Mouse (Mus musculus) lung, postnatal 0 days (tissue): ENCODE results near the gene Zfp408.

Experiments
- CTCF ChIP-seq: IDR thresholded peaks from 2 replicates; pipeline ENCODE4 v1.5.1; 2016; ENCODE audit warnings: antibody characterized with exemption, mild to moderate bottlenecking
- EP300 ChIP-seq: IDR thresholded peaks from 2 replicates; pipeline ENCODE4 v1.6.1; 2016; ENCODE audit warnings: antibody characterized with exemption, mild to moderate bottlenecking, control low read depth

DNA sequence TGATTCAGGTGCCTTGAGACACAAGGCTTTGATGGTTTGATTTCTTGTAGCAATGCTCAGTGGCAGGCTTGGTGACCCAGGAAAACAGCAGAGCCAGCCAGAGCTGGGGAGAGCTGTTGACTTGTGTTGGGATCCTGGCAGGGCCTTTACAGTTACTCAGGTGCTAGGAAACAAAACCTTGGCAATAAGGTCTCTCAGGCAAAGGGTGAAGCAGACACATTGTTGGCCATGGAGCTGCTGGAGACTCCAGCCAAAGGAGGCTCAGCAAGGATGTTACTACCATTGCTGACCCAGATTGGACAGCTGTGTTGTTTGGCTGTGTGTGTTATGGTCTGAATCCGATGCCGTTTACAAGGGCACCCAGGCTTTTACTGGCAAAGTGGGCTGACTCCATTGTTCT lies 24.0 kb upstream of the Zfp408 start:
- no peak for TF ChIP-seq EP300
- TF ChIP-seq CTCF, result no peak
